Mouse (Mus musculus) limb, embryonic 15.5 days (tissue): ENCODE measurements around the gene 3110021N24Rik. TPM values are rescaled to one million over a fixed set of nuclear protein-coding genes. Genes with fewer than 3 reads are reported as not detected.

Experiments
- ATAC-seq: fragments of 200-750 bp; cut with Nextera tagmentation; 2 replicates; pipeline ENCODE4 v1.8.0; 2017; ENCODE audit warnings: low read depth, moderate TSS enrichment; ENCODE audit not compliant: insufficient number of reproducible peaks, low FRiP score, low TSS enrichment
- H3K27ac ChIP-seq: fragments of 300-500 bp; sonication (generic); 2 replicates; pipeline ENCODE4 v1.5.1; 2015; ENCODE audit warnings: moderate library complexity, mild to moderate bottlenecking, inconsistent platforms
- H3K27me3 ChIP-seq: fragments of 300-500 bp; sonication (generic); 2 replicates; pipeline ENCODE4 v1.6.1; 2015; ENCODE audit warnings: inconsistent platforms
- H3K36me3 ChIP-seq: fragments of 300-500 bp; sonication (generic); 2 replicates; pipeline ENCODE4 v1.6.1; 2015; ENCODE audit warnings: inconsistent platforms
- H3K4me1 ChIP-seq: fragments of 300-500 bp; sonication (generic); 2 replicates; pipeline ENCODE4 v1.6.1; 2015; ENCODE audit warnings: inconsistent platforms
- H3K4me2 ChIP-seq: fragments of 300-500 bp; sonication (generic); 2 replicates; pipeline ENCODE4 v1.6.1; 2015; ENCODE audit warnings: mild to moderate bottlenecking, inconsistent platforms
- H3K4me3 ChIP-seq: fragments of 300-500 bp; sonication (generic); 2 replicates; pipeline ENCODE4 v1.5.1; 2015; ENCODE audit warnings: mild to moderate bottlenecking, inconsistent platforms
- H3K9ac ChIP-seq: fragments of 300-500 bp; sonication (generic); 2 replicates; pipeline ENCODE4 v1.6.1; 2015; ENCODE audit warnings: inconsistent platforms
- H3K9me3 ChIP-seq: fragments of 300-500 bp; sonication (generic); 2 replicates; pipeline ENCODE4 v1.6.1; 2016; ENCODE audit warnings: inconsistent platforms
- WGBS: fragments of 180-500 bp; shearing (Covaris S2); methylation state at CpG from one replicate; pipeline ENCODE4 v1.1.7; 2015; 5-methylcytosine and 5-hydroxymethylcytosine counted together
- polyA plus RNA-seq: library from polyadenylated mRNA; unstranded; fragments of >200 nt; fragmentation: Nextera tagmentation; extraction: Ambion mirVana; gene quantifications from 2 replicates; pipeline ENCODE4 v1.2.1, GENCODE M21; 2015

The 3110021N24Rik gene
- polyA plus RNA-seq, 1 experiment from 2014 or later: 2.1 TPM

DNA sequence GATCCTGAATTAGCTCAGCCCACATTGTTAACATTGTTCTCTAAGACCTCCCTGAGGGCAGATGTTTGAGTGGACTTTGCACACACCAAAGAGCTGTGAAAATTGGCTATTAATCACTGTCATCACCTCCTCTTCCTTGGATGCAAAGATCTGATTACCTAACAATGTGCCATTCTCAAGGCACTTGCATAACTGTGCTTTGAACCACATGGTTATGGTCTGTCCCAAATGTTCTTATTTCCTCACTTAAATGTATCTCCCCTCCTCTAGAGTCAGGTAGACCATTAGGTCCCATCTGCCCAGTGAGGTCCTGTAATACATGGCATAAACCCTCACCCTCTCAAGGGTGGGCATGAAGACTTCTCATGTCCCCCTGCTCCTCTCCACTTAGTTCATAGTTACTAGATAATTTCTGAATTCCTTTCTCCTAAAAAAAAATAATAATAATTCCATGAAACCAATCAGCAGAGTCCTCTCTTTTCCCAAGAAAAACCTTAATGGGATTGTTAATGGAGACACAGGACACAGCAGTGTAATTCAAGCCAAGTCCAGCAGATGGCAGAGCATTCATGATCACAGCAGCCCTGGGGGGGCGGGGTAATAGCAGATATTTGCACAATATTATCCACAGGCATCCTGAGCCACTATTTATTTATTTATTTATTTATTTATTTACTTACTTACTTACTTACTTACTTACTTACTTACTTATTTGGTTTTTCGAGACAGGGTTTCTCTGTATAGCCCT is 78.8 kb downstream of the 3110021N24Rik start:
- H3K9ac ChIP-seq: no peak overlapping the region
- no peaks in the 10 kb centered on the region for H3K27me3 ChIP-seq
- H3K9me3 ChIP-seq: no peaks in the 10 kb centered on the region
- no peak overlapping the region for H3K4me3 ChIP-seq
- no peaks in the 10 kb centered on the region for H3K36me3 ChIP-seq
- H3K27ac ChIP-seq: no peak overlapping the region
- H3K4me1 ChIP-seq: no peaks in the 10 kb centered on the region
- 50% methylated on average over 2 of the region's 2 CpGs for WGBS
- no peak for ATAC-seq
- no peak overlapping the region for H3K4me2 ChIP-seq

DNA sequence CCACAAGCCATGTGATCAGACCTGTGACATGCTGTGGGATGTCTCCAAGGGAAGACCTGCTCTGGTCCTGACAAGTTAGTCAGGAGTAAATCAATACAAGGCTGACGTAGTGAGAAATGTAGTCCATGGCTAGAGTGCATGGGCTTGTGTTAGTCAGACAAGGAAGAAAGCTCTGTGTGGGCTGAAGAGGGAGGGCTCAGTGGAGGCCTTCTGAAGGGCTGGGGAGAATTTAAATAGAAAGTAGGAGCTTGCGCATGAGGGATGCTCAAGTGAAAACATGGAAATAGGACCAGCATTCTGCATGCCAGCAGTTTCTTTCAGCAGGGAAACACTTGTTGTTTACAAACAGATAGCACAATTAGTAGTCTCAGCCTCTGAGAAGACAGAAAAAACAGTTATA is 84.1 kb downstream of the 3110021N24Rik start:
- Histone ChIP-seq H3K27ac (no peak overlapping the region), H3K4me3 (no peak overlapping the region), H3K9me3 (no peaks in the 10 kb centered on the region), H3K4me1 (no peaks in the 10 kb centered on the region), H3K36me3 (no peaks in the 10 kb centered on the region), H3K27me3 (no peaks in the 10 kb centered on the region), H3K9ac (no peak overlapping the region), H3K4me2 (no peak overlapping the region)
- 89% methylated on average over 2 of the region's 2 CpGs for WGBS
- ATAC-seq: no peak

DNA sequence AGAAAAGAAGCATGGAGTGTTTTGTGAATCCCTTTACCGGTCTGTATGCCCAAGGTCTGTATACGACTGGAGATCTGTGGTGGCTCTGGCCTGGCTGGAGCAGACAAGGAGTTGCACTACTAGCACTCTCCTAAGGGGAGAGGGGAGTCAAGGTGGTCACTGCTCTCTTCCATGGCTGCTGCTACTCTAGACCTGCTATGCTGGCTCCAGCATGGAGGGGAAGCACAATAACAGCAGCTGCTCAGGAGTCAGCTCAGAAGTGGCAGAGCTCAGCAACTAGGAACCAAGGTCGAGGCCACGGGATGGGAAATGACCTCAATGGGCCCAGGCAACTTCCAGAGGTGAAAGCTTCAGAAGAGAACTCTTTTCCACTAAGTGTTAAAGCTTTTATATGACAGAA is 91.7 kb downstream of the 3110021N24Rik start:
- no peak for ATAC-seq
- no peaks in the 10 kb centered on the region for H3K4me1 ChIP-seq
- 59% methylated on average over 4 of the region's 4 CpGs for WGBS

DNA sequence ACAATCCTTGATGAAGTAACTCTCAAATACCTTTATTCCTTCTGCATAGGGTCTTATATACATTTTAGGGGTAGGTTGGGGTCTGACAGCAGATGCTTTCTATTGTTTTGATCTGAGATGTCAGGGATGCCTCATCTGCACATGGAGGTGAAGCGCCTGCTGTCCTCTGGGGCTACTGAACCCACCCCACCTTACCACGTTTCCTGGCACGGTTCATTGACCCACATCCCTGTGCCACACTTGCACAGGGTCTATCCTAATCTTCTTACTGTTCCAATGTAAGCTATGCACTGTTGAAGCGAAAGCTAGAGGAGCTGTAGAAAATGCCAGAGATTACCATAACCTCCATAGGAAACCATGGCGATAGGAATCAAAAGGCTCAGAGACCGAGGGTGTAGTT is 92.1 kb downstream of the 3110021N24Rik start:
- peaks cover 13% of the 10 kb centered on the region for H3K36me3 ChIP-seq
- no peak overlapping the region for H3K9ac ChIP-seq
- ATAC-seq: no peak
- H3K9me3 ChIP-seq: no peaks in the 10 kb centered on the region
- H3K27me3 ChIP-seq: no peaks in the 10 kb centered on the region
- H3K4me3 ChIP-seq: no peak overlapping the region
- H3K4me1 ChIP-seq: no peaks in the 10 kb centered on the region
- no peak overlapping the region for H3K4me2 ChIP-seq
- 76% methylated on average over 6 of the region's 6 CpGs for WGBS
- H3K27ac ChIP-seq: no peak overlapping the region

More for the DNA sequence above, 91.7 kb downstream of the 3110021N24Rik start:
- no peaks in the 10 kb centered on the region for H3K9me3 ChIP-seq
- no peak overlapping the region for H3K4me2 ChIP-seq
- H3K9ac ChIP-seq: no peak overlapping the region
- H3K27me3 ChIP-seq: no peaks in the 10 kb centered on the region
- H3K27ac ChIP-seq: no peak overlapping the region
- peaks cover 13% of the 10 kb centered on the region for H3K36me3 ChIP-seq
- no peak overlapping the region for H3K4me3 ChIP-seq

DNA sequence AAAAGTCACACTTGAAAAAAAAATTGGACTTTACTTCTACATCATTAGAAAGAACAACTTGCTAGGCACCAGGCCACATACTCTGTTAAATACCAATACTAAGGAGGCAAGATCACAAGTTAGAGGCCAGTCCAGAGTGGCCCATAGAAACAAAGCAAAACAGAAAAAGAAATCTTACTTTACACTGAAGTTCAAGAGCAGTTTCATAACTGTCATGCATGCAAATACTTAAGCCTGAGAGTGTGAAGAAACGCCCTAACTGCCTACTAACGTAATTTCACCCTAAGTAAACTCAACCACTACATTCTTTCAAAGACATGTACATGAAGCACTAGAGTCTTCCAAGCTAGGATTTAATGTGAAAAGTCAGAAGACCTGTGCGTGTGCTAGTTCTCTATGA is 106.2 kb downstream of the 3110021N24Rik start:
- no peak overlapping the region for H3K4me2 ChIP-seq
- WGBS: 92% methylated on average over 3 of the region's 3 CpGs
- ATAC-seq: no peak
- H3K9me3 ChIP-seq: no peaks in the 10 kb centered on the region
- no peak overlapping the region for H3K27ac ChIP-seq
- H3K4me1 ChIP-seq: no peaks in the 10 kb centered on the region
- H3K9ac ChIP-seq: no peak overlapping the region
- no peaks in the 10 kb centered on the region for H3K27me3 ChIP-seq
- peaks cover 60% of the 10 kb centered on the region for H3K36me3 ChIP-seq
- H3K4me3 ChIP-seq: no peak overlapping the region

DNA sequence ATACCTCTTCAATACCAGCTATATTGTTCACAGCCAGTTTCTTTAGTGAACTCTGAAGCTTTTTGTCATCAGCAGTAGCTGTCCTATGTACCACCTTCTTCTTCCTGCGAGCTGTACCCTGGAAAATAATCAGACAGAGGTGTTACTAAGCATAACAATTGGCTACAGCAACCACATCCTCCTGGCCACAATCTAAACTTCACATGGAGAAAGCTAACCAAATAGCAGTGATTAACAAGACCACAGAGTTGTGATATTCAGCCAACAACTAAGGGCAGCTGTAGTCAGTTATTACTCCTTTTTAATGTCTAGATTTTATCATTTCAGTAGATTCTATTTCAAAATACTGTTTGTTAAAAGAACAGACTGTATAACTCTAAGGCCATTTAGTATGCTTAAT is 106.6 kb downstream of the 3110021N24Rik start:
- 85% methylated on average over 1 of the region's 1 CpGs for WGBS
- ATAC-seq: no peak
- H3K9me3 ChIP-seq: no peaks in the 10 kb centered on the region
- H3K36me3 ChIP-seq: peaks cover 57% of the 10 kb centered on the region
- no peak overlapping the region for H3K4me3 ChIP-seq
- H3K27ac ChIP-seq: no peak overlapping the region
- H3K4me2 ChIP-seq: no peak overlapping the region
- H3K4me1 ChIP-seq: no peaks in the 10 kb centered on the region
- no peaks in the 10 kb centered on the region for H3K27me3 ChIP-seq
- H3K9ac ChIP-seq: no peak overlapping the region

DNA sequence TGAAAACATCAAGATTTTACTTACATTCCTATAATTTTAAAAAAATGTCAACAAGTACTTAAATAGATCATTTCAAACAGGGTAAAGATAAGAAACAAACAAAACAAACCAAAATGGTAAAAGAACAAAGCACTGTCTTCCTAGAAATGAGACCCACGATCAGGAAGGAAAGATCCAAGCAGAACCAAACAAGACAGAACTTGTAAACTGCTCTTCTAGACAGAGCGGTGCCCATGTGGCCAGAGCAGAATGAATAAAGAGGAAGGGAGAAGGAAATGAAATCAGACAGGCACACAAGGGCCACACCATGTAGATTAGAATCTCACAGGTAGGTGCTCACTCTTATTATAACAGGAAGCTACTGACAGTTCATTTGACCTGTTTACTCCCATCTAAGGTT is 107.2 kb downstream of the 3110021N24Rik start:
- Histone ChIP-seq H3K4me2 (no peak overlapping the region), H3K27me3 (no peaks in the 10 kb centered on the region), H3K9me3 (no peaks in the 10 kb centered on the region), H3K9ac (no peak overlapping the region), H3K4me3 (no peak overlapping the region), H3K27ac (no peak overlapping the region), H3K36me3 (peaks cover 54% of the 10 kb centered on the region), H3K4me1 (0 out of 2 replicates have a peak, but pooled peaks cover under 1% of the 10 kb centered on the region)
- ATAC-seq: no peak
- 79% methylated on average over 2 of the region's 2 CpGs for WGBS

DNA sequence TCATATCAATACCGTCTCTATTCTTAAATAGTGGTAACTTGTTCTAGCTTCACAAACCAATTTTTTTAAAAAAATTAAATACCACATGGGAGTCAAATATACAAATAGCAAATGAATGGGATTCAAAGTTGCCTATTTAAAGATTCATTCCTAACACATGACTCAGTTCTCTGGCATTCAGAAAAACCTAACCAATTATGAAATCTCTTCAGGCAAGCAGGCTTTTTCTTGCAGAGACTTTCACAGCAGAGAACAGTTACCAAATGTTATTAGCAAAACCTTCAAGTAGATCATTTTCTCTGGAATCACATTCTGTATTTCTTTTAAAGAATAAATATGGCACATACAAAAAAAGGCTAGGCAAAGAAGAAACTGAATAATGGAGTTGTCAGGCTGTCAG is 111.2 kb downstream of the 3110021N24Rik start:
- no peaks in the 10 kb centered on the region for H3K27me3 ChIP-seq
- no peak for ATAC-seq
- H3K4me1 ChIP-seq: peaks cover 11% of the 10 kb centered on the region
- H3K27ac ChIP-seq: no peak overlapping the region
- no peak overlapping the region for H3K4me3 ChIP-seq
- H3K36me3 ChIP-seq: peaks cover 24% of the 10 kb centered on the region
- H3K4me2 ChIP-seq: no peak overlapping the region
- H3K9ac ChIP-seq: no peak overlapping the region
- no peaks in the 10 kb centered on the region for H3K9me3 ChIP-seq
- WGBS: 67% methylated on average over 1 of the region's 1 CpGs

Other genes with a start within 250 kb of the 3110021N24Rik start
- gene Prpf38a, start 140.3 kb upstream of the 3110021N24Rik start, polyA plus RNA-seq: 77.5 and 77.7 TPM in 2 replicates
- gene Orc1, start 140.2 kb upstream of the 3110021N24Rik start, polyA plus RNA-seq: 8.1 and 8.2 TPM in 2 replicates
- gene Cc2d1b, start 99.7 kb upstream of the 3110021N24Rik start, polyA plus RNA-seq: 31.2 and 32.1 TPM in 2 replicates
- 5.0 and 6.3 TPM in 2 replicates for gene Zfyve9, start 61.1 kb downstream of the 3110021N24Rik start, polyA plus RNA-seq
- 129 and 140 TPM in 2 replicates for gene Btf3l4, start 114.0 kb downstream of the 3110021N24Rik start, polyA plus RNA-seq
- gene Txndc12, start 115.0 kb downstream of the 3110021N24Rik start, polyA plus RNA-seq: 109 and 112 TPM in 2 replicates
- gene Kti12, start 128.1 kb downstream of the 3110021N24Rik start, polyA plus RNA-seq: 48.5 and 51.8 TPM in 2 replicates
- 0.74 and 1.2 TPM in 2 replicates for gene A730015C16Rik, start 129.0 kb downstream of the 3110021N24Rik start, polyA plus RNA-seq
- 10.5 and 12.3 TPM in 2 replicates for gene Rab3b, start 159.4 kb downstream of the 3110021N24Rik start, polyA plus RNA-seq